Mouse (Mus musculus) G1E (cell line): ENCODE results near the gene Loxl3. TPM values are rescaled to one million over a fixed set of nuclear protein-coding genes. Genes with fewer than 3 reads are reported as not detected.

ENCODE experiments used
- ATAC-seq: 2 replicates; pipeline ENCODE4 v1.8.0; 2016; ENCODE audit warnings: mild to moderate bottlenecking; ENCODE audit not compliant: insufficient number of reproducible peaks, poor library complexity, low FRiP score, severe bottlenecking; ENCODE audit errors: extremely low read depth
- DNase-seq: peaks from one replicate; pipeline ENCODE4 v3.0.0; 2012; ENCODE audit warnings: low spot score
- H3K27me3 ChIP-seq: 2 replicates; pipeline ENCODE4 v1.6.1; 2012; ENCODE audit warnings: mild to moderate bottlenecking, low read length, inconsistent platforms; ENCODE audit not compliant: insufficient read depth
- H3K36me3 ChIP-seq: replicated peaks from 2 replicates; pipeline ENCODE3; 2012; ENCODE audit warnings: mild to moderate bottlenecking, inconsistent platforms
- H3K4me1 ChIP-seq: 2 replicates; pipeline ENCODE4 v1.6.1; 2012; ENCODE audit warnings: low read depth, low read length, inconsistent platforms, mixed read lengths; ENCODE audit not compliant: insufficient read depth
- H3K4me3 ChIP-seq: 2 replicates; pipeline ENCODE4 v1.5.1; 2012; ENCODE audit warnings: low read depth, mild to moderate bottlenecking, inconsistent platforms, low read length, moderate library complexity, mixed read lengths
- H3K9me3 ChIP-seq: replicated peaks from 2 replicates; pipeline ENCODE4 v1.6.1; 2012; ENCODE audit warnings: inconsistent platforms
- CTCF ChIP-seq: IDR thresholded peaks from 2 replicates; pipeline ENCODE4 v1.5.1; 2012; ENCODE audit warnings: low read depth, low read length, inconsistent platforms, mixed read lengths
- GATA1 ChIP-seq: IDR thresholded peaks from 2 replicates; pipeline ENCODE4 v1.6.1; 2012; ENCODE audit warnings: borderline replicate concordance, low read length, inconsistent platforms, mixed read lengths
- GATA2 ChIP-seq: IDR thresholded peaks from 2 replicates; pipeline ENCODE4 v1.6.1; 2012; ENCODE audit warnings: low read depth, low read length, inconsistent platforms, borderline replicate concordance
- POLR2AphosphoS5 ChIP-seq: IDR thresholded peaks from 2 replicates; pipeline ENCODE4 v1.6.1; 2012; ENCODE audit warnings: low read depth, low read length, inconsistent platforms; ENCODE audit not compliant: insufficient replicate concordance
- TAL1 ChIP-seq: conservative IDR thresholded peaks from 2 replicates; pipeline ENCODE4 v1.6.1; 2012; ENCODE audit warnings: low read depth, low read length, inconsistent platforms, mixed read lengths
- polyA plus RNA-seq: library from polyadenylated mRNA; stranded (reverse); fragments of >175 nt; gene quantifications from 2 replicates; pipeline ENCODE4 v1.2.3, GENCODE M21; 2012
- total RNA-seq, 2 experiments: library from RNA; stranded (forward) in 1 of 2; stranded (reverse) in 1 of 2; fragments of 200-1000 nt in 1 of 2; fragments of >200 nt in 1 of 2; fragmentation: Nextera tagmentation in 1 of 2; gene quantifications; 2 replicates each; pipeline ENCODE4 v1.2.3; 2014 to 2017

Loxl3 gene
- total and polyA plus RNA-seq, 3 experiments: 0.12 to 0.75 (median 0.71) TPM

DNA sequence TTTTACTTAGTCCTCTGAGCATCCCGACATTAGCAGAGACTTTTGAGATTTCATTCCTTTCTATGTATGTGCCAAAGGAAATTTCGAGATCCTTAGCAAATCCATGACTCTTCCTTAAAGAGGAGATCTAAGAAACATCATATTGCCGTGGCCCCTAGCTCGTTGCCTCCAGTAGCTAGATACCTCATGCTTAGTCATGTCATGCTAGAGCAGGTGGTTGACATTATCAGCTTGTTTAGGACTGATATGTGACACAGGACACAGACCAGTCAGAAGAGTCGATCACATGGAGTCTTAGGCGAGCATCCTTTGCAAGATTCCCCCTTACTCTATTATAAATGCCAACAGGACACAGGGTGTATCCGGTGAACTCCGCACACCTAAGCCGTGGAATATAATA, 11.0 kb upstream of the Loxl3 start:
- TF ChIP-seq GATA2: no peak
- Histone ChIP-seq H3K36me3 (peaks cover 2% of the 10 kb centered on the region), H3K27me3 (no peaks in the 10 kb centered on the region), H3K9me3 (no peaks in the 10 kb centered on the region), H3K4me1 (peaks cover 81% of the 10 kb centered on the region), H3K4me3 (no peak overlapping the region)
- no peak for ATAC-seq
- no peak for DNase-seq

DNA sequence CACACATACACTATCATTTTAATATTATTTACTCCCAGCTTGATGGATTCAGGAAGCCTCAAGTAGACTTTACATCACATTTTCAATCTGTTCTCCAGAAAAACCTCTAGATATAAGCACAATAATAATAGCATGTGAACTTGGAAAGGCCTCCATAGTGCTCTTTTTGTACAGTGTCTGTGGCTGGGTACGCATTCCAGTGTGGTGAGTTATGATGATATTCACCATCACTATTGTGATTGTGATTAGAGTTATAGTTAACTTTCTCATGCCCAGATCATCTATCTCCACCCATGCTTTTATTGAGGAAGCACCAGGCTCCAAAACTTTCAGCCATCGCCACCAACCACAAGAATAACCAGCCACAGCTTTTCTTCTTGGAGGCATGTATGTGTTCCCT, 10.2 kb upstream of the Loxl3 start:
- Histone ChIP-seq H3K9me3 (no peaks in the 10 kb centered on the region), H3K27me3 (no peaks in the 10 kb centered on the region), H3K36me3 (peaks cover 6% of the 10 kb centered on the region), H3K4me1 (peaks cover 84% of the 10 kb centered on the region), H3K4me3 (no peak overlapping the region)
- ATAC-seq: no peak
- no peak for TF ChIP-seq TAL1
- no peak for DNase-seq

DNA sequence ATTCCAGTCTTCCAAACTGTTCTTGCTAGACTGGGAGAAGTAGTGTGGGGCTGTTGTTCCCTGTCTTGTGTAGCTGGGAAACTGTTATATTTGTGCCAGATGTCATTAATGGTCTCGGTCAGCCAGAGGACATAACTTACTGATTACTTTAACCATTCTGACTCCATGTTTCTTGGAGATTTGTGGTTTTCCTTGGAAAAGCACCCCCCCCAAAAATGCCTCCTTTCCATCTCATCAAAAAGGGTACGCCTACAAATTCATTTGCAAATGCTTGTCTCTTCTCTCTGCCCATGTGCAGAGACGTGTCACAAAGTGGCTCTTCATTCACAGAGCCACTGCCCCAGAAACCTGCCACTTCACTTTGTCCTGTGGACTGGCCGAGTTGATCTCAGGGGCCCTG, 9.6 kb upstream of the Loxl3 start:
- DNase-seq: no peak
- Histone ChIP-seq H3K27me3 (no peaks in the 10 kb centered on the region), H3K9me3 (no peaks in the 10 kb centered on the region), H3K4me3 (no peak overlapping the region), H3K4me1 (peaks cover 84% of the 10 kb centered on the region), H3K36me3 (peaks cover 12% of the 10 kb centered on the region)
- no peak for ATAC-seq
- TF ChIP-seq TAL1: no peak
- TF ChIP-seq CTCF: no peak
- no peak for TF ChIP-seq POLR2AphosphoS5
- TF ChIP-seq GATA1: no peak
- no peak for TF ChIP-seq GATA2

DNA sequence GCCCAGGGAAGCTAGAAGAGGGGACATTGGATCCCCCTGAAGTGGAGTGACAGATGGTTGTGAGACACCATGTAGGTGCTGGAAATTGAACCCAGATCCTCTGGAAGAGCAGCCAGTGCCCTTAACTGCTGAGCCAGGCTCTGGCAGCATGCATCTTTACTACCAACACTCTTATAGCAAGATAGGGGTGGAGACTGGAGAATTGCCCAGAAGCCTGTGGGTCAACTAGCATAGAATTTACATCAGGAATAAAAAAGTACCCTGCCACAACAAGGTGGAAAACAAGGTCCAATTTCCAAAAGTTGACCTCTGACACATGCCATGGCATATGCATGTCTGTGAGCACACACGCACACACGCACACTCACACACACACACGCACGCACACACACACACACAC, 8.8 kb upstream of the Loxl3 start:
- no peak for DNase-seq
- H3K4me3 ChIP-seq: no peak overlapping the region
- H3K27me3 ChIP-seq: no peaks in the 10 kb centered on the region
- TF ChIP-seq GATA2 (no peak), CTCF (no peak), GATA1 (no peak), TAL1 (no peak), POLR2AphosphoS5 (no peak)
- no peak for ATAC-seq
- H3K9me3 ChIP-seq: no peaks in the 10 kb centered on the region
- H3K36me3 ChIP-seq: peaks cover 20% of the 10 kb centered on the region
- H3K4me1 ChIP-seq: peaks cover 84% of the 10 kb centered on the region

DNA sequence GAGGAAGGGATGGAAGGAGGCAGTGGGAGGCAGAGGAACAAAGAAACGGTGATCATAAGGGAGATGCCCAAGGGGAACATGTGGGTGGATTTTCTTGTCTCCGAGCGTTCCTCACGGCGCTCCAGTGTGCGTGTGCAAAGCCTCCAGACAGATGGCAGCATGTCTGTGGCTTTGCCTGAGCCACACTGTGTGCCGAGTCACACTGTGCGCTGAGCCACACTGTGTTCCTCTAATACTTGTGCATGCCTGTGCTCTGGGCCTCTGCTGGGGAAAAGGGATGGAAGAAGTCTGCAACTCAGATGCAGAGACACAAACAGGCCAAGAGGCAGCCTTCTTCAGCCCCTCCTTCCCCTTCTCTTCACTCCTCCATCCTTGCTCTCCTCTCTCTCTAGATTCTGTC, 6.7 kb upstream of the Loxl3 start:
- peaks cover 84% of the 10 kb centered on the region for H3K4me1 ChIP-seq
- TF ChIP-seq TAL1 (no peak), GATA1 (no peak), GATA2 (no peak), CTCF (no peak), POLR2AphosphoS5 (no peak)
- no peak for DNase-seq
- H3K9me3 ChIP-seq: no peaks in the 10 kb centered on the region
- H3K4me3 ChIP-seq: no peak overlapping the region; the same call in 1 of the 2 replicates
- peaks cover 40% of the 10 kb centered on the region for H3K36me3 ChIP-seq
- no peaks in the 10 kb centered on the region for H3K27me3 ChIP-seq
- ATAC-seq: no peak

DNA sequence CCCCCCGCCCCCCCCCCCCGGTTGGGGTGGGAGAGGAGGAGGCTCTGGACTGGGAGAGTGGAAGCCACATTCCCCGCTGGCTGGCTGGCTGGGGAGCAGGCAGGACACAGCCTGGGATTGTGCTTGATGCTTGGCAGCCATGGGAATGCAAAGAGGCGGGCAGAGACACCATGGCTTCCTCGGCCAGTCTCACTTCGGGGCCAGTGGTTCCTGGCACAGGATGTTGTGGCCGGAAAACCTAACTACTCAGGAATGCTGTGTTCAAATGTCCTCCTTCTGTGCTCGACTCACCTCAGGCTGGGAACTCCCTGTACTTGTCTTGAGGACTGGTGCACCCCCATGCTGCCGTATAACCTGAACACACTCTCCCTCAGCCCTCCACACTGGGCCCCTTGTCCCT, 6.3 kb upstream of the Loxl3 start:
- H3K27me3 ChIP-seq: no peaks in the 10 kb centered on the region
- peaks cover 84% of the 10 kb centered on the region for H3K4me1 ChIP-seq
- ATAC-seq: no peak
- peaks cover 42% of the 10 kb centered on the region for H3K36me3 ChIP-seq
- peak overlapping the region; percentile 38; the same call in 1 of the 2 replicates for H3K4me3 ChIP-seq
- DNase-seq: no peak
- TF ChIP-seq GATA2: no peak
- TF ChIP-seq TAL1: no peak
- TF ChIP-seq GATA1: no peak
- no peak for TF ChIP-seq CTCF
- TF ChIP-seq POLR2AphosphoS5: no peak
- H3K9me3 ChIP-seq: no peaks in the 10 kb centered on the region

DNA sequence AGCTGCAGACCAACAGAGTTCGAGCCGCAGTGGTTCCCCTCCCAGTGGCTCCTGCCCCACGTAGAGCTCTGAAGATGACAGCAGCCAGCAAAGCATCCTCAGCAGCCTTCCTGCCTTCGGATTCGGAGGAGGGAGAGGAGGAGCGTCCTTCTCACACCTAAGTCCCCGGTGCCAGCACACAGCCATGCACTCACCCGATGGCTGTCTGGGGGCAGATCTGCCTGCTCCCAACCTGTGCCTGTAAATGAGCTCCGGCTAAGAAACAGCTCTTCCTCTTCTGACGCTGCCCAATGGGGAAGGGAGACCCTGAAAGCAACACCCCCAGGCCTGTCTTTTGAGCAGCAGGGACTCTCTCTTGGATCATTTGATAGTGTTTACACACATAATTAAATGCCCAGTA, 4.2 kb upstream of the Loxl3 start:
- TF ChIP-seq POLR2AphosphoS5: no peak
- TF ChIP-seq GATA2: no peak
- no peak for TF ChIP-seq CTCF
- no peak for TF ChIP-seq TAL1
- no peak for TF ChIP-seq GATA1
- Histone ChIP-seq H3K27me3 (peaks cover 4% of the 10 kb centered on the region), H3K36me3 (peaks cover 42% of the 10 kb centered on the region), H3K9me3 (no peaks in the 10 kb centered on the region), H3K4me3 (no peak overlapping the region), H3K4me1 (peaks cover 81% of the 10 kb centered on the region)
- ATAC-seq: no peak
- no peak for DNase-seq
